Mouse (Mus musculus) left cerebral cortex, adult 2 months (tissue): ENCODE measurements around the gene Ppp1r1a. TPM values are rescaled to one million over a fixed set of nuclear protein-coding genes. Genes with fewer than 3 reads are reported as not detected.
A peak's percentile ranks its signal among the peaks of the same experiment; 100 is the strongest.

Source experiments
- DNase-seq, 2 experiments: peaks; one replicate each; pipeline ENCODE4 v3.0.0; 2021 to 2022; ENCODE audit warnings: low spot score in 2 of 2, mixed read lengths in 1 of 2; ENCODE audit errors: extremely low spot score in 1 of 2
- H3K27ac ChIP-seq: fragments of 200-600 bp; 2 replicates; pipeline ENCODE4 v1.8.1; 2022
- H3K4me3 ChIP-seq: fragments of 200-600 bp; 2 replicates; pipeline ENCODE4 v1.8.1; 2022
- CTCF ChIP-seq: fragments of 200-600 bp; IDR thresholded peaks from 2 replicates; pipeline ENCODE4 v1.8.1; 2022; ENCODE audit warnings: antibody characterized with exemption, mild to moderate bottlenecking, moderate library complexity
- intact Hi-C: fragments of 180-260 bp; cut with DNase I; formaldehyde crosslinking; loops from one replicate; pipeline ENCODE4 v1.15.1; 2025
- total RNA-seq, 2 experiments: library from RNA; stranded (reverse); gene quantifications; 2 replicates each; pipeline ENCODE4 v1.2.3; 2021

The Ppp1r1a gene
- total RNA-seq, 2 experiments from 2014 or later, result 140 to 150 TPM

DNA sequence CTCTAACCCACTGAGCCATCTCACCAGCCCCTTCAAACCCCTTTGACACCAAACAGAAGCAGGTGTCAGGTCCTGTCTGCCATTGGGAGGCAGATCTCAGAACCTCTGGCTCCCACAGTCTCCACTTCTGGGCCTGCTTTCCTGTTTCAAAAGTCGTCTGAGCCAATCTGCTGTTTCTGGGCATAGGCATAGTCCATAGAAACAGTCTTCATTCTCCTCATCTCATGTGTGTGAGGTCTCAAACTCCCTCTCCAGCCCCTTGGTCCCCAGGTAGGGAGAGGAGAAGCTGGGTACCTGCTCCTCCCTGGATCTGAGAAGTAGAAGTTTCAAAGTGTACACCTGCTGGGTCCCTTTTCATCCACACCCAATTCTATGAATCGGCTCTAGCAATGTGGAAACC is 1.3 kb downstream of the Ppp1r1a start:
- no peak for TF ChIP-seq CTCF
- no peak for DNase-seq
- Histone ChIP-seq H3K27ac (peak overlapping the region; percentile 96), H3K4me3 (peak overlapping the region; percentile 81)
- intact Hi-C loops, result loop anchor here (2.0 to 5.0 kb wide), 2 partner anchors 34 to 54 kb away; partner anchors contain the start of gene Pde1b

DNA sequence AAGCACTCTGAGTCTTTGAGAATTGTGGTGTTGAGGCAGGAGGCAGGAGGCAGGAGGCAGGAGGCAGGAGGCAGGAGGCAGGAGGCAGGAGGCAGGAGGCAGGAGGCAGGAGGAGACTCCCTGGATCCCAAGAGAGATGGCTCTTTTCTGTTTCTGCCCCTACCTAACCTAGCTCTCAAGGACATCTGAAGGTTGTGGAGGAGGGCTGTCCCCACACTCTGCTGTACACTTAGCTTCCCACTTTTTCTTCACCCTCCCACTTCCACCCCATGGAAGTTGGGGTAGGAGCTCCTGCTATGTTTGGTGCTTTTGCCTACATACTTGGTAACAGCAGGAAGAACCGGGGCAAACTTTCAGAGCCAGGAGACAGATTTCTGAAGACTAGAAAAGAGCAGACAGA is 2.0 kb downstream of the Ppp1r1a start:
- TF ChIP-seq CTCF, result no peak
- intact Hi-C loops, result loop anchor here (2.0 to 5.0 kb wide), 2 partner anchors 33 to 53 kb away; partner anchors contain the start of gene Pde1b
- no peak for DNase-seq
- Histone ChIP-seq H3K27ac (0 out of 2 replicates have a peak overlapping the region, but pooled peaks have one; percentile 15), H3K4me3 (no peak overlapping the region)

DNA sequence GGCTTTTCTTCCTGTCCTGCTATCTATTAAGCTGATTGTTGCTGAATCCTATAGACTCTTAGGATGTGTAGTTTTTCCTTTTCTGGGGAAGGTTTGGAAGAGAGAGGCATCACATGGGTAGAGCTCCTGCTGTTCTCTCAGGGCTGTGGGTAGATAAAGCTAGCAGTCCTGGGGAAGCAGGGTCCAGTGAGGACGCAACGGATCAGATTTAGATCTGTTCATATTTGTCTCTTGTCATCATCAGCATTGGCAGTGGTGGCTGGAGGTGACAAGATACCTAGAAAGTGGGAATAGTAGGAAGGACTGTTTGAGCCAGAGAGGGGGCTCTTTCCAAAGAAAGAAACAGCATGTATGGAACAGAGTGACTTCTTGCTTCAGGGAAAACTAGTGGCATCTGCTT is 2.8 kb downstream of the Ppp1r1a start:
- intact Hi-C loops, result loop anchor here (5.0 kb wide), 1 partner anchor 53 kb away; no protein-coding TSS in a partner anchor
- Histone ChIP-seq H3K27ac (peak overlapping the region; percentile 30; the same call in 1 of the 2 replicates), H3K4me3 (no peak overlapping the region)
- DNase-seq, result no peak
- no peak for TF ChIP-seq CTCF

DNA sequence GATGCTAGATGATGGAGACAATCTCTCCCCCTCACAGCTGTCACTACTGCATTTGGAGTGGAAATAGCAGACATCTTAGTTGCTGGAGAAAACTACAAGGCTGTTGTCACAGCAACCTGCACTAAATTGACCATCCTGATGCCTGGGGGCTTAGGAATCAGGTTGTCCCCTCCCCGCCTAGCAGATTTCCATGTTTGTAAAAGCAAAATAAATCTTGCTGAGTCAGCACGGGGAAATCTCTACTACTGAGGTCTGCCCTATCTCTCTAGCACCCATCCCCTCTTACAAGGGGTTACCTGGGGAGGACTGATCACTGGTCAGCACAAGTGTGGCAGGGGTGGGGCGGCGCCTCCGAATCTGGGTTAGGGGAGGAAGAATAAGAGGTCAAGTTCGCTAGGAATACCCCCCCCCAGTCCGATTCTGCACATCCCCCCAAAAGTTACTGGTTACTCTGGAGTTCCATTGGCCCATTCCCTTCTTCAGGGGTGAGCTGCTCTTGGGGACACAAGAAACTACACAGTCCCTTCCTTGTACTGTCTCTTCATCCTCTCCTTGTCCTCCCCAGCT is 3.7 kb downstream of the Ppp1r1a start:
- intact Hi-C loops, result no loop called here
- Histone ChIP-seq H3K4me3 (no peak overlapping the region), H3K27ac (peak overlapping the region; percentile 28)
- no peak for TF ChIP-seq CTCF
- no peak for DNase-seq

DNA sequence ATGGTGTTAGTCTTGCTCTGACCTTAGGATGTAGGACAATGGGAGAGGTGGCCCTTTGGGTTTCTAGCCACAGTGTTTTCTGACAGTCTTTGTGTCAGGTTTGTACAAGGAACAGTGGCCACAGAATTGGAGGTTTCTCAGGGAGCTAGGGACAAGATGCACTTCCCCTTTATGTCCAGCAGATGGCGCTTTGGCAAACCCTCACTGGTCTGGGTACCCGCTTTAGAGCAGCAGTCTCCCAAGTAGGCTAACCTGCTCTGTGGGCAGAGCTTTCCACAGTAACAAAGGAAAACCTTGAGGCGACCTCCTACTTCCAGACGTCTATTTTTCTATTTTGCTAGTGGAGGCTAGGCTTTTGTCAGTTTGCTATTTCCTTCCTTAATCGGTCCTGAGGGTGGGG is 7.4 kb downstream of the Ppp1r1a start:
- intact Hi-C loops, result no loop called here
- TF ChIP-seq CTCF, result peak; percentile 99
- no peak overlapping the region for H3K4me3 ChIP-seq
- peak; percentile 62 to 68 for DNase-seq
- peak overlapping the region; percentile 67 for H3K27ac ChIP-seq

DNA sequence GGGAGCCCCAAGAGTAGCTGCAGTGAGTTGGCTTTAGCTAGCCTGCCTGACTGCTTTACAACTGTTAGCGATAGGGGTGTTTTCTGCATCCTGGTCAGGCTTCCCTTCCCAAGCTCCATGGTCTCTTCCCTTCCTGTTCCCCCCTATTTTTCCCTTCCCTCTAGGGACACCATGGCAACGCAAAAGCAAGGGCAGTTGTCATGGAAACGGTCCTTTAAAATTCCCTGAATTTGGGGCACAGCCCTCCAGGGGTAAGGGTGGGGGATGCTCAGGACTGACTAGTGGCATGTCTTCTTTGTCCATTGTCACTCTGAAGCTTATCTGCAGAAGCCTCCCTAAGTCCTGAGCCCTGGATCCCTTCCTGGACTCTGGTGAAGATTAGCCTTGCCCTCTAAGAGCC is 14.6 kb downstream of the Ppp1r1a start:
- DNase-seq, result no peak
- Histone ChIP-seq H3K27ac (no peak overlapping the region; the same call in 1 of the 2 replicates), H3K4me3 (no peak overlapping the region)
- intact Hi-C loops, result no loop called here
- no peak for TF ChIP-seq CTCF

DNA sequence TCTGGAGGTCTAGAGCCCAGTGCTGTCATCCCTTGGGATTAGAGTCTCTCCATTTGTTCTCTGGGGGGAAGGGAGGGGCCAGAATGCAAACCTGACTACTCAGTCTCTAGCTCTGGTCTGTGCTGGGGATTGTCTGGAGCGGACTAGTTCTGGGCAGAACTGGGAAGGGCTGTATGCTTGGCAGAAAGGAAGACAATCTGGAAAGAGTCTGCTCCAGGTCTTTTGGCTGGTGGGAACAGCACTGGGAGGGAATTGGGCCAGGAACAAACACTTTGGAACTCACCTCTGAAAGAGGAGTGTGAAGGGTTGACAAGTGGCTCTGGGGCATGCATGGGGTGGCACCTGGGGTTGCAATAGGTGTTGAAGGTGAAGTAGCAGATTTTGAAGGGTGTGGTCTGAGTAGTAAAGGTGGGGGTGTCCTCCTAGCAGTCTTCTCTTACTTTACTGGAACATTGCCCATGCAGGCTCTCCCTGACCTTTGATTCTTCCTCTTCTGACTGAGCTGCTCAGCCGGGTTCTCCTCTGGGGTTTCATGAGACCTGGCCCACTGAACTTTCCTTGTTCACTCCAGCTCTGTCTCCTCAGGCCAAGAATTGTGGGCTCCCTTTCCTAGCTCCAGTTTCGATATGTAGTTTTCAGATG is 15.2 kb downstream of the Ppp1r1a start:
- intact Hi-C loops, result no loop called here
- H3K27ac ChIP-seq, result no peak overlapping the region; the same call in 1 of the 2 replicates
- DNase-seq, result no peak
- no peak for TF ChIP-seq CTCF
- no peak overlapping the region for H3K4me3 ChIP-seq

DNA sequence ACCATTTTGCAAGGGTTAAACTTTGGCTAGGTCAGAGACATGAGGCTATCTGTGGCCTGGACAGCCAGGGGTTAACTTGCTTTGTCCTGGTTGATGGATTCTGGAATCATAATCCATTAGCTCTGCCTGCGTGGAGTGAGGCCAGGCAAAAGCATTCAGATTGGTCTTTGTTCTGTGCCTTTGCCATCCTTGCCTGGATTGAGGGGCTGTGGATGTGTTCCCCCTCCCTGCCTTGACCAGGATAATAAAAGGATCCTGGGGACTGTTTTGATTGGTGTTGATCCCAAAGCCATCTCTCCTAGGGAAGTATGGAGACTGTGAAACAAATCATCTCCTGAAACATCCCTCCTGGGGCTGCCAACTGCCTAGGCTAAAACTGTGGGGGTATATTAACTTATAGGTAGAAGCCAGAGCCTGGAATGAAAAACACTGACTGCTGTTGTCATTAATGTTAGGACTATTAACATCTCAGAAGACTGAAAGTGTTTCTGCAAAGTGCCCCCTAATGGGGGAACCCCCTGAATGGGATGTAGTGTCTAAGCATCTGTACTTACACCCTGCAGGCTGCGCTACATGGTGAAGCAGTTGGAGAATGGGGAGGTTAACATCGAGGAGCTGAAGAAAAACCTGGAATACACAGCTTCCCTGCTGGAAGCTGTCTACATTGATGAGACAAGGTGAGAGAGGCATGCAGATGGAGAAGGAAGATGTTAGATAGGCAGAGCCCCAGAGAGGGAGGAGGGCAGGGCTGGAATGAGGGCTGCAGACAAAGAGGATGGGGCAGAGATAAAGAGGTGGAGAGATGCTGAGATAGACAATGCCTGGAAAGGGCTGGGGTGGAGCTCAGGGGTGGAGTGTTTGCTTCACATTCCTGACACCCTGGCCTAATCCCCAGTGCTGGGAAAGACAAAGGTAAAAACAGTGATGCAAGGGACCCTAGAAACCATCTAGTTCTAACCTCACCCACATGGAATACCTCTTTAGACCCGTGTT is 18.1 kb downstream of the Ppp1r1a start:
- TF ChIP-seq CTCF, result no peak
- no peak overlapping the region for H3K4me3 ChIP-seq
- intact Hi-C loops, result no loop called here
- no peak overlapping the region for H3K27ac ChIP-seq
- no peak for DNase-seq

DNA sequence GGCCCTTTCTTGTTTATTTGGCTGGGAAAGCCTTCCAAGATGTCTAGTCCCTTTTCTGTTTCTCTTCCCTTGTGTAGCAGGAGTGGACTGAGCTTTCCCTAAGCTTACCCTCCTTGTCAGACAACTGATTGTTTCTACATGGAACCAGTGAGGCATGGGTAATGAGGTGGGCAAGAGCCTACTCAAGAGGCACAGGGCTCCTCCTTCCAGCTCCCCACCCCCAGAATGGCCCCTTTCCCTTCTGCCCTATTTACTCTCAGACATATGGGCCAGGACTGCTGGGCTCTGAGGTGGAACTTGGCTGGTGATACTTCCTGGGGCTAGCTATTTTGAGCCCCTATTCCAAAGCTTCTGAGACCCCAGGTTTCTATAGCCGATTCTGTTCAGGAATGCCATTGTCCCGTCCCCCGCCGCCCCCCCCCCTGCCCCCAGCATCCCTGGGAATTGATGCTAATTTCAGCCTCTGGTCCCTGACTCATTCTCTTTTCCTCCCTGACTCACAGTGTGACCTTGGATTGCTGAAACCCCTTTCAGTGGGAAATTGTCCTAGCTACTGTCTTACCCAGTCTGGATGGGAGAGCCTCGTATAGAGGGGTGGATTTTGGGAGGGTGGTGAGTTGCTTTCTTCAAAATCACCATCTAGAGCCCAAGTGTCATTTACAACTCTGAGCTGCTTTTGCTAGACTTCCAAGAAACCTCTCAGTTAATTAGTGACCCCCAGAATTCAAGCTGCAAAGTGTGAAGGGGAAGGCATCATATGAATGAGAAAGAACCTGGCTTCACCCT is 19.0 kb downstream of the Ppp1r1a start:
- Histone ChIP-seq H3K4me3 (no peak overlapping the region), H3K27ac (peak overlapping the region; percentile 45; the same call in 1 of the 2 replicates)
- intact Hi-C loops, result no loop called here
- no peak for TF ChIP-seq CTCF
- DNase-seq, result no peak

DNA sequence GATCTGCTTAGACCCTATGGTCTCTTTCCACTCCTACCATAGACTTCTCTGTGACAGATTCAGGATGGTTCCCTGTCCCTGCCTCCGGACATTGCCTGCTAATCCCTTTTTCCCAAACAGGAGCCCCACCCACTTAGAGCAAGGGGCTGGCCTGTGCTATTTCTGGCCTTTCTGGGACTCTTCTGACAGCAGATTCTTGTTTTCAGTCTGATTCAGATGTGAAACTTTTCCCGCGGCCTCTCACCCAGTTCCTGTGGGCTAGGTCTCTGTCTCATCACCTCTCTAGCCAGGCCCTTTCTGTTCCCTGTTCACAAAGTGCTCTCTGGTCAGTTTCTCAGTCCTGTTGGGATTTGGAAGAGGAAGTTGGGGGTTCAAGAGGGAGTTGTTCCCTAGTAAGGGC is 22.9 kb downstream of the Ppp1r1a start:
- DNase-seq, result no peak
- intact Hi-C loops, result no loop called here
- no peak overlapping the region for H3K4me3 ChIP-seq
- no peak for TF ChIP-seq CTCF
- no peak overlapping the region for H3K27ac ChIP-seq

DNA sequence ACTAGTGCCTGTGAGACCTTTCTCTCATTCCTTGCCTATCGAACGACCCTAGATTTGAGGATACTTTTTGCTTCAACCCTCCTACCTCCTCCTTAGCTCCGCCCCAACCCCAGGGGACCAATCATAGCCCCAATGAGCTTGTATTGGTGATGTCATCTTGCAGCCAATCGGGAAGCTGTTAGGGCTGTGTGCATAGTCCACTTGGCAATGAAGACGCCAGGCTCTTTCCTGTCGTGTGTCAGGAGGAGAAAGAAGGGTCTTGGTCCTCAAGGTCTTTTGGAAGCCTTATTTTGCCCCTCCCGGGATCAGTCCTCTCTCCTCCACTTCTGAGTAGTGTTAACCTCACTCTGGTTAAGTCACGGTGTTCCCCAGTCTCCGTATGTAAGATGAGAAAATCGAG is 23.7 kb downstream of the Ppp1r1a start:
- H3K4me3 ChIP-seq, result peak overlapping the region; percentile 45
- intact Hi-C loops, result no loop called here
- no peak for TF ChIP-seq CTCF
- peak; percentile 65 to 71 for DNase-seq
- peak overlapping the region; percentile 74; the same call in 1 of the 2 replicates for H3K27ac ChIP-seq
